Mouse (Mus musculus): ENCODE measurements at regions not wholly inside any gene's neighbourhood (a gene's known extent, or its start where the extent isn't known, plus 50 kb on each side); places are given as distances from the start of the nearest gene placed in this dataset.

Small RNAs in the stretch of these regions (microRNA-seq; reads per million reads assigned to microRNA genes)
- 0 reads per million in 2 experiments for gene Gm23154

All from heart, adult 18-20 months (tissue).